Mouse (Mus musculus) forebrain, embryonic 11.5 days (tissue): ENCODE measurements around the gene Uggt1. TPM values are rescaled to one million over a fixed set of nuclear protein-coding genes. Genes with fewer than 3 reads are reported as not detected.

Experiments used
- ATAC-seq: fragments of 200-750 bp; cut with Nextera tagmentation; replicated peaks from 2 replicates; pipeline ENCODE4 v1.8.0; 2017; ENCODE audit warnings: moderate TSS enrichment; ENCODE audit not compliant: low FRiP score
- DNase-seq: peaks from one replicate; pipeline ENCODE4 v3.0.0-alpha.2; 2017; ENCODE audit warnings: low spot score
- H3K27ac ChIP-seq: fragments of 300-500 bp; sonication (generic); 2 replicates; pipeline ENCODE4 v1.5.1; 2014; ENCODE audit warnings: low read depth, low read length
- H3K27me3 ChIP-seq: fragments of 300-500 bp; sonication (generic); 2 replicates; pipeline ENCODE4 v1.6.1; 2014; ENCODE audit warnings: mild to moderate bottlenecking, low read length, mixed read lengths; ENCODE audit not compliant: control insufficient read depth, insufficient read depth
- H3K36me3 ChIP-seq: fragments of 300-500 bp; sonication (generic); 2 replicates; pipeline ENCODE4 v1.6.1; 2014; ENCODE audit warnings: mild to moderate bottlenecking, low read length, moderate library complexity, mixed read lengths; ENCODE audit not compliant: control insufficient read depth, insufficient read depth
- H3K4me1 ChIP-seq: fragments of 300-500 bp; sonication (generic); replicated peaks from 2 replicates; pipeline ENCODE4 v1.6.1; 2014; ENCODE audit warnings: low read length, mixed read lengths; ENCODE audit not compliant: control insufficient read depth, insufficient read depth
- H3K4me2 ChIP-seq: fragments of 300-500 bp; sonication (generic); 2 replicates; pipeline ENCODE4 v1.6.1; 2014; ENCODE audit warnings: low read depth, mild to moderate bottlenecking, low read length, moderate library complexity, mixed read lengths; ENCODE audit not compliant: severe bottlenecking
- H3K4me3 ChIP-seq: fragments of 300-500 bp; sonication (generic); 2 replicates; pipeline ENCODE4 v1.5.1; 2014; ENCODE audit warnings: low read depth, low read length
- H3K9ac ChIP-seq: fragments of 300-500 bp; sonication (generic); 2 replicates; pipeline ENCODE4 v1.6.1; 2014; ENCODE audit warnings: low read length
- H3K9me3 ChIP-seq: fragments of 300-500 bp; sonication (generic); 2 replicates; pipeline ENCODE4 v1.6.1; 2016; ENCODE audit warnings: low read length, mixed read lengths; ENCODE audit not compliant: control insufficient read depth
- WGBS: fragments of 180-500 bp; shearing (Covaris S2); extraction: QIAGEN DNeasy Blood & Tissue Kit; methylation state at CpG from one replicate; pipeline ENCODE4 v1.1.7; 2014; 5-methylcytosine and 5-hydroxymethylcytosine counted together
- polyA plus RNA-seq: library from polyadenylated mRNA; unstranded; fragments of >200 nt; fragmentation: Nextera tagmentation; extraction: Ambion mirVana; gene quantifications from 2 replicates; pipeline ENCODE4 v1.2.1, GENCODE M21; 2014

Gene Uggt1
- polyA plus RNA-seq, 1 experiment from 2014 or later = 72.8 TPM

DNA sequence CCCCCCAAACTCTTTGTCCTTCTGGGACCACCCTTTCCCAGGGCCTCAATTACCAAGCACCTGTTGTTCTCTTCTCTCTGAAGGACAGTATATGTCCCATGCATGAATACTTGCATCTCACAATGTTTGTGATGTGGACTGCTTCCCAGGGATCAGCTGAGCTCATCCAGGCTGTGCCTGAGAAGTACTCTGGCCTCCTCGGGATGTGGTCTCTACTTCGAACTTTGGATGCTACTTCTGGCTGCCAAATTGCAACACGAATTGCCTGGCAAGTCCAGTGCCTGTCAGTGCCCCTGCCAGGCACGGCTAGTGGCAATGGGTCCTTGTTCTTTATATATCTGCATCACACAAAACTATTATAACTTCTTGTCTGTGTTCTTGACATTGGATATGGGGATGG lies 134.5 kb downstream of the Uggt1 start:
- ATAC-seq = no peak

DNA sequence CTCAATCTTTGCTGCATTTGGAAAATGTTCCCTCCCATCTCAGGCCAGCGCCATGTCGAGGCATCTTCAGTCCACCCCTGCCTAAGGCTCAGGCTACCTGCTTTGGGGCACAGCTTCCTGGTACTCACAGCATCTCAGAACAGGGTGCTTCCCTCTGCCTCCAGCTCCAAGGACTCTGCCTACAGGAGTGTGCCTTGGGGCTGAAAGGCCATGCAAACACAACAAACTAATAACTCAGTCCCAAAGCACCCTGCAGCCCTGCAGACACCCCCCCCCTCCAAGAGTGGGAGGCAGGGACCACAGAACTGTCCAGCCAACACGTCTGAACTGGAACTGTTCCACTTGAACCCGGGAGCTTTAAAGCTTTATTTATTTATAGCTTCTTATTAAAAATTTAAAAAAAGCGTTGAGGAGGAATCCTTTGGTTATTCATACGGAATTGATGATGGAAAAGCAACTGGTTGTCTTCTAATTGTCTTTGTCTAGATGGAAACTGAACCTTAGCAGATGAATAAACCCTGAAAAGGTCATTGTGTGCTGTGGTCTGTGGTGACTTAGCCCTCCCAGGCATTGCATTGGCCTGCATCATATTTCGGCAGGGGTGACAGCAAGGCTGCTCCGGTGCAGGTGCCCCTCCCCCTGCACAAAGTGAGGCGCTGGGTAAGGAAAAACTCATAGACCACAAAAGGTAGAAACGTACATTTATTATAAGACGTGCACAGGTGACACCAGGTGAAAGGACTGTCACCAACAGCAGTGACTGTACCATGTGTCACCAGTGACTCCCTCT lies 138.4 kb downstream of the Uggt1 start:
- peaks cover 12% of the 10 kb centered on the region; the same call in 1 of the 2 replicates for H3K36me3 ChIP-seq
- no peak overlapping the region for H3K27ac ChIP-seq
- no peaks in the 10 kb centered on the region for H3K4me1 ChIP-seq
- no peaks in the 10 kb centered on the region for H3K27me3 ChIP-seq
- no peaks in the 10 kb centered on the region for H3K9me3 ChIP-seq
- DNase-seq = no peak
- ATAC-seq = no peak
- WGBS = 92% methylated on average over 11 of the region's 11 CpGs
- H3K4me2 ChIP-seq = no peak overlapping the region
- H3K4me3 ChIP-seq = no peak overlapping the region
- H3K9ac ChIP-seq = no peak overlapping the region

More for the DNA sequence above, 134.5 kb downstream of the Uggt1 start:
- 92% methylated on average over 4 of the region's 4 CpGs for WGBS
- DNase-seq = no peak
- Histone ChIP-seq H3K36me3 (peaks cover 5% of the 10 kb centered on the region; the same call in 1 of the 2 replicates), H3K27me3 (no peaks in the 10 kb centered on the region), H3K9ac (no peak overlapping the region), H3K4me1 (no peaks in the 10 kb centered on the region), H3K4me2 (no peak overlapping the region), H3K4me3 (no peak overlapping the region), H3K9me3 (no peaks in the 10 kb centered on the region), H3K27ac (no peak overlapping the region)

- H3K27ac ChIP-seq = no peak overlapping the region
- H3K4me1 ChIP-seq = no peaks in the 10 kb centered on the region
- no peak overlapping the region for H3K4me2 ChIP-seq
- no peaks in the 10 kb centered on the region for H3K27me3 ChIP-seq
- WGBS = 88% methylated on average over 3 of the region's 3 CpGs
- H3K9me3 ChIP-seq = no peaks in the 10 kb centered on the region
- no peak overlapping the region for H3K9ac ChIP-seq
- ATAC-seq (no peak), DNase-seq (no peak)
- no peak overlapping the region for H3K4me3 ChIP-seq
- H3K36me3 ChIP-seq = peaks cover 10% of the 10 kb centered on the region; the same call in 1 of the 2 replicates
Measured at GRCm38 (mm10) chr1:36100371-36100770, 144.1 kb downstream of the Uggt1 start.

GRCm38 (mm10) chr1:36098432-36098831 lies 146.1 kb downstream of the Uggt1 start:
- WGBS = 94% methylated on average over 4 of the region's 4 CpGs
- no peak for DNase-seq

DNA sequence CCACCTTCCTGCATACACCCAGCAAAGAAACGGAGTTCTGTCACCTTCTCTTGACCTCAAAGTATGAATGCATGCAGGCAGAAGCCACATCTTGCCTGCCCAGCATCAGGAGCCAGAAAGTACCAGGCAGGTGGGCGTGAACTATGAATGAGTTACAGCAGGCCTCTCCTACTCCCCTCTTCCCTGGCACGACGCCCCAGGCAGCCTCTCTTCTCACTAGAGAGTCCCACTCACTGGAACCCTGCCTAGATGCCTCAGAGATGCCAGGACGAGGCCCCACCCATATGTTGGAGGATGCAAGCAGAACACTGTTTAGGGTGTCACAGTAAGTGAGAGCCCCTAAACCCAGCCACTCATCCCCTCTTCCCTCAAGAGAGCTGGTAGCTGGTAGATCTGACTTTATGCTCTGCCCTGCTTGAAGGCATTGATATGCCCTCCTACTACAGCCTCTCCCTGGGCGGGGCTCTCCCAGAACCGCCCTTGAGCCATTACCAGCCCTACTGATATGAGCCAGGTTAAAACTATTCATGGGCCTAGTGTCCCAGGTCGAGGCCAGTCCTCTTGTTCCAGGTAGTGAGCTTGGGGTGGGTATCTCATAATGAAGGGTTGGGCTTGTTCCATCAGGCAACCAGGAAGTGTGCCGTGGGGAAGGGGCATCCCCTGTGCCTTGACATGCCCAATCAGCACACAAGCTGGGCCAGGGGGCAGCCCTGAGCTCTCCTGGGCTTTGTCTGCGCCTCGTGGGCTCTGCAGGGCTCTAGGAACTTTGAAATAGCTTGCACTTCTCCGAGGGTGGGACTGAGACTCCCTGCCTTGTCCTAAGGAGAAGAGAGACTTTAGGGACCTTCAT lies 148.9 kb downstream of the Uggt1 start:
- no peak for ATAC-seq
- Histone ChIP-seq H3K9me3 (no peaks in the 10 kb centered on the region), H3K9ac (no peak overlapping the region), H3K4me1 (no peaks in the 10 kb centered on the region), H3K36me3 (no peaks in the 10 kb centered on the region), H3K27ac (no peak overlapping the region), H3K4me2 (no peak overlapping the region), H3K27me3 (no peaks in the 10 kb centered on the region), H3K4me3 (no peak overlapping the region)
- no peak for DNase-seq
- WGBS = 85% methylated on average over 12 of the region's 12 CpGs

More at GRCm38 (mm10) chr1:36098432-36098831, 146.1 kb downstream of the Uggt1 start:
- no peaks in the 10 kb centered on the region for H3K27me3 ChIP-seq
- no peak overlapping the region for H3K9ac ChIP-seq
- H3K4me1 ChIP-seq = no peaks in the 10 kb centered on the region
- H3K9me3 ChIP-seq = no peaks in the 10 kb centered on the region
- no peak overlapping the region for H3K27ac ChIP-seq
- H3K4me2 ChIP-seq = no peak overlapping the region
- ATAC-seq = no peak
- peaks cover 1% of the 10 kb centered on the region; the same call in 1 of the 2 replicates for H3K36me3 ChIP-seq
- H3K4me3 ChIP-seq = no peak overlapping the region

GRCm38 (mm10) chr1:36093741-36094140 lies 150.8 kb downstream of the Uggt1 start:
- H3K27me3 ChIP-seq = no peaks in the 10 kb centered on the region
- no peak overlapping the region for H3K27ac ChIP-seq
- no peaks in the 10 kb centered on the region for H3K9me3 ChIP-seq
- no peak for DNase-seq
- no peak overlapping the region for H3K4me2 ChIP-seq
- no peak overlapping the region for H3K9ac ChIP-seq
- H3K36me3 ChIP-seq = no peaks in the 10 kb centered on the region
- no peak for ATAC-seq
- peaks cover 3% of the 10 kb centered on the region; the same call in 1 of the 2 replicates for H3K4me1 ChIP-seq
- 95% methylated on average over 8 of the region's 8 CpGs for WGBS
- no peak overlapping the region for H3K4me3 ChIP-seq

DNA sequence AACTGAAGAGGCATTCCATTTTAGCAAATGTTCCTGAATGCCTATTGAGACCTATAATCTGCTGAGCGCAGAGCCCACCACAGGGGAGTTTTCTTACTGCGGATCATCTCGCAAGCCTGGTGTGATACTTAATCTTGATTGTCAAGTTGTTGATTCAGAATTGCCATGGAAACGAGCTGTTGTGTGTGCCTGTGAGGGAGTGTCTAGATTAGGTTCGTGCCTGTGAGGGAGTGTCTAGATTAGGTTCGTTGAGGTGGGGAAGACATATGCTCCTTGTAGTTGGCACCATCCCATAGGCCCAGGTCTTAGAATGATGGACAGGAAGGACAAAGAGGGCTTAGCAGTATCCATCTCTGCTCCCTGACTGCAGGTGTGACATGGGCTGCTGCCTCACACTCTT lies 153.3 kb downstream of the Uggt1 start:
- no peak for DNase-seq
- Histone ChIP-seq H3K27me3 (no peaks in the 10 kb centered on the region), H3K36me3 (no peaks in the 10 kb centered on the region; the same call in 1 of the 2 replicates), H3K9me3 (no peaks in the 10 kb centered on the region), H3K27ac (no peak overlapping the region), H3K4me3 (no peak overlapping the region), H3K4me2 (no peak overlapping the region), H3K4me1 (peaks cover 8% of the 10 kb centered on the region; the same call in 1 of the 2 replicates), H3K9ac (no peak overlapping the region)
- ATAC-seq = no peak
- WGBS = 71% methylated on average over 6 of the region's 6 CpGs

- Histone ChIP-seq H3K36me3 (no peaks in the 10 kb centered on the region; the same call in 1 of the 2 replicates), H3K9me3 (no peaks in the 10 kb centered on the region), H3K4me3 (no peak overlapping the region), H3K27me3 (no peaks in the 10 kb centered on the region), H3K4me1 (peaks cover 8% of the 10 kb centered on the region; the same call in 1 of the 2 replicates), H3K9ac (no peak overlapping the region), H3K4me2 (no peak overlapping the region), H3K27ac (no peak overlapping the region)
- WGBS = 80% methylated on average over 4 of the region's 4 CpGs
- no peak; the same call in 1 of the 2 replicates for ATAC-seq
- DNase-seq = no peak
Measured at GRCm38 (mm10) chr1:36090722-36091110, 153.8 kb downstream of the Uggt1 start.
